Mouse (Mus musculus) frontal cortex, postnatal 10 days (tissue): ENCODE data around the gene Tub.

ENCODE experiments used
- DNase-seq, 2 experiments: peaks; one replicate each; pipeline ENCODE4 v3.0.0; 2022; ENCODE audit warnings: low spot score in 2 of 2, mixed read lengths in 1 of 2

Tub gene

GRCm38 (mm10) chr7:109029961-109030465 is 79.9 kb downstream of the Tub start:
- no peak for DNase-seq

GRCm38 (mm10) chr7:109031331-109031730 is 81.2 kb downstream of the Tub start:
- no peak for DNase-seq

- DNase-seq: peak in 1 of 2 experiments; percentile 3
Measured at GRCm38 (mm10) chr7:109032054-109032453, 81.9 kb downstream of the Tub start.

GRCm38 (mm10) chr7:109038121-109038735 is 88.1 kb downstream of the Tub start:
- DNase-seq: peak in 1 of 2 experiments; percentile 4

- no peak for DNase-seq
Measured at GRCm38 (mm10) chr7:109038987-109039386, 88.8 kb downstream of the Tub start.

DNA sequence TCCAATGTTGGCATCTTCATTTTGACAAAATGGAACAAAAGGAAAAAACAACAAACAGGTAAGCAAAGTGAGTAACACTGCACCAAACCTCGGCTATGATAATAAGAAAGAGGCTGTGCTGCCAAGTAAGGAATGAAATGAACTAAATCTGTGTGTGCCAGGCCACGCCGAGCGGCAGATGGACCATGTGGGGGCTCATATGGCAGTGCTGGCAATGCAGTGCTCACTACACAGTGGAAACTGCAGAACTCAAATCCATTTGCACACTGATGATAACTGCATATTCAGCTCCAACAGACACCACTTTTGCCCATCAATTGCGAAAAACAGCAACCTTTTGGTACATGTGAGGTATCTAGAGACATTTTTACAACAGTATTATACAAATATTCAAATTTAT is 89.3 kb downstream of the Tub start:
- DNase-seq: no peak

DNA sequence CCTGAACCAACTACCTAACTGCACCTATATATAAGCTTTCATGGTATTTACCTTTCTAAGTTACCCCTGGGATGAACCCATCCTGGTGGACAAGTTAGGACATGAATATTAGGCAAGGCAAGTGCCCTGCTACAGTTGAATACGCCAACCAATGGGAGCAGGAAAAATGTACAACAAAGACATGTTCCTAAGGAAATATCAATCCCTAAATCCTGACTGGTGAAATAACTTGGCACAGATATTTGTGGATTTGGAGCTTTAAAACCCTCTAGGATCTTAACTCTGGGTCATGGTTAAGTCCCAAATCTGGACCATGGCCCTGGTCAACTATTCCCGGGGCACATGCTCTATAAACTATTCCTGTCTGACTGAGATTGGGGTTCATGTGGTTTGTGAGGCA is 95.7 kb downstream of the Tub start:
- DNase-seq: no peak

GRCm38 (mm10) chr7:109050831-109051230 is 100.7 kb downstream of the Tub start:
- DNase-seq: no peak

- no peak for DNase-seq
Measured at GRCm38 (mm10) chr7:109059536-109059935, 109.4 kb downstream of the Tub start.

DNA sequence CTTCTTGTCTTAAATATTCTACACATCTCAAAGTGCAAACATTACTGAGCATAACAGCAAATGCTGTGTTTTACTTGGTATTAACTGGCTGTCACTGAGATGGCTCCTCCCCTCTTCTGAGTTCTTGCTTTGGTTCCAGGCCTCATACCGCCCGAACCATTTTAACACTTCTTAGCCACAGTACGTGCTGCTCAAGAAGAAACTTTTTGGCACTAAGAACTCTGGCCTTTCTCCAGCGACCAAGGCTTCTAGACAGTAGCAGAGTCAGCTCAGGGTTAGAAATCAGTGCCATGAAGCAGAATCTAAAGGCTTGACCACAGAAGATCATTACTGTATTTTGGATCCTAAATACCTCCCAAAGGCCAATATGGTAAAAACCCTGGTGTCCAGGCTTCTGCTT is 119.5 kb downstream of the Tub start:
- DNase-seq: no peak

DNA sequence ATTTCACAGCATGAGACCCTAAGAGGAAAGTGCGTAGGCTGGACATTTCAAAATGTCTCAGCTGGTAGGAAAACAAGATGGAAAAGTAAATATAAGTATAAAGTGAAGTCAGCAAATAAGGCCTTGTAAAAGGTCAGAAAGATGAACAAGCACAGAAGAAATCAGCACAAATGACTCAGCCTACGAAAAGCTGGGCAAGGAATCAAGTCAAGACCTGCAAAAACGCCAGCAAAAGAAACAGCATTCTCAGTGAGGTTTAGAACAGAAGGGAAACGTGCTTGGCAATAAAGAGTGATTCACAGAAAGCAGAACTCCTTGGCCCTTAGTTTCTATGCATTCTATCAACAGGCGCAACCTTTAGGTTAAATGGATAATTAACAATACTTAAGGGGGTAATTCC is 122.2 kb downstream of the Tub start:
- DNase-seq: no peak

- DNase-seq: no peak
Measured at GRCm38 (mm10) chr7:109082269-109083112, 132.4 kb downstream of the Tub start.

DNA sequence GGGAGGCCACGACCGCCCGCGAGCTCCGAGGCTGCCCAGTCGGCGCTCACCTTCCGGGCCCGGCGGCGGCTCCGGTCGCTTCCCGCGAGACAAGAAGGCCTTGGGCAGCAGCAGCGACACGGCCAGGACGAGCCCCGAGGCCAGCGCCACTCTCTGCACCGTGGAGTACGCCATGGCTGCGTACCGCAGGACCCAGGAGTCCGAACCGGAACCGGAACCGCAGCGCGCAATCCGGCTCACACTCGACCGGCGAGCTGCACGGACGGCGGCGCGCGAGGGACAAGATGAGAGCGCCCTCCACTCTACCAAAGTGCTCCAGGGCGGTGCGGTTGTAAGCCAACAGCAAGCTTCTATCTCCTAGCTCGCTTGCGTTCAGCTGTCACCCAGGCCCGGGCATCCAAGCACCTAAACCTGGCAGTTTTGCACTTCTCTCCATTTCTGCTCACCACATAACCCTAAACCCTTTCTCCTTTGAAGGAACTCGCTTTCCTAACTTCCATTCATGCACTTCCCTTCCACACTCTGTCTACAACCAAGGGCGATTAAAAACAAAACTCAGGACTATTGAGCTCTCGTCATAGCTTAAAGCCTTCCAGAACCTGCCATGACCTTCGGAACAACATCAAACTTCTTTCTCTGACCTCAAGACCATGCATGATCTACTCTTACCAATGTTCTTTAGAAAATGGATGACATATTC is 133.1 kb downstream of the Tub start, which contains the start of gene Ric3:
Gene Ric3 (minus strand): TSS at position 219 of the 700 bp plus-strand sequence.
- peak; percentile 68 to 82 for DNase-seq

GRCm38 (mm10) chr7:109083813-109084184 is 133.7 kb downstream of the Tub start:
- no peak for DNase-seq
